Mouse (Mus musculus) lung, adult 2 months (tissue): ENCODE measurements at regions not wholly inside any gene's neighbourhood (a gene's known extent, or its start where the extent isn't known, plus 50 kb on each side); places are given as distances from the start of the nearest gene placed in this dataset.
"Not testable (repeated sequence)": the region's sequence is repeated elsewhere in the genome, so short reads cannot be mapped to it uniquely, and the experiment has no call there.

Source experiments
- DNase-seq: peaks from one replicate; pipeline ENCODE4 v3.0.0; 2022
- H3K4me1 ChIP-seq: fragments of 200-500 bp; 2 replicates; pipeline ENCODE4 v1.6.1; 2011; ENCODE audit warnings: low read length; ENCODE audit not compliant: control insufficient read depth, insufficient read depth
- H3K4me3 ChIP-seq: fragments of 200-500 bp; replicated peaks from 2 replicates; pipeline ENCODE3; 2011; ENCODE audit warnings: low read depth, mild to moderate bottlenecking, control low read depth, low read length; ENCODE audit errors: extremely low read depth
- CTCF ChIP-seq: fragments of 200-500 bp; IDR thresholded peaks from 2 replicates; pipeline ENCODE4 v1.5.1; 2011; ENCODE audit warnings: mild to moderate bottlenecking, low read length, control low read depth; ENCODE audit not compliant: insufficient read depth
- POLR2A ChIP-seq: fragments of 200-500 bp; IDR thresholded peaks from 2 replicates; pipeline ENCODE4 v1.6.1; 2011; ENCODE audit warnings: low read depth, mild to moderate bottlenecking, control low read depth, low read length, borderline replicate concordance; ENCODE audit errors: extremely low read depth
- WGBS: fragments of 180-500 bp; shearing (Covaris S2); methylation state at CpG from one replicate; pipeline ENCODE4 v1.1.7; 2018; 5-methylcytosine and 5-hydroxymethylcytosine counted together

- H3K4me1 ChIP-seq = no peaks in the 10 kb centered on the region
- TF ChIP-seq CTCF (no peak), POLR2A (no peak)
- H3K4me3 ChIP-seq = no peak overlapping the region
- WGBS = 83% methylated on average over 13 of the region's 13 CpGs
- no peak for DNase-seq
These were observed 54.0 kb upstream of the Cnep1r1 start for GRCm38 (mm10) chr8:88064414-88065110.

- not testable (repeated sequence) for DNase-seq, H3K4me3 ChIP-seq, H3K4me1 ChIP-seq
- 93% methylated on average over 1 of the region's 1 CpGs for WGBS
These were observed 59.5 kb upstream of the Cnep1r1 start for GRCm38 (mm10) chr8:88059107-88059506.

- Histone ChIP-seq H3K4me3 (no peak overlapping the region), H3K4me1 (no peaks in the 10 kb centered on the region)
- no peak for TF ChIP-seq POLR2A
- no peak for TF ChIP-seq CTCF
- no peak for DNase-seq
- WGBS = 76% methylated on average over 7 of the region's 7 CpGs
These were observed 60.8 kb upstream of the Cnep1r1 start for GRCm38 (mm10) chr8:88057686-88058234.

GRCm38 (mm10) chr8:88050651-88051050 is 67.9 kb upstream of the Cnep1r1 start:
- Histone ChIP-seq H3K4me1 (no peaks in the 10 kb centered on the region; the same call in 1 of the 2 replicates), H3K4me3 (no peak overlapping the region)
- DNase-seq = no peak
- no peak for TF ChIP-seq POLR2A
- no peak for TF ChIP-seq CTCF
- WGBS = 66% methylated on average over 10 of the region's 10 CpGs

- H3K4me1 ChIP-seq = peaks cover 2% of the 10 kb centered on the region; the same call in 1 of the 2 replicates
- WGBS = 47% methylated on average over 5 of the region's 5 CpGs
- TF ChIP-seq POLR2A (no peak), CTCF (no peak)
- DNase-seq = no peak
- no peak overlapping the region for H3K4me3 ChIP-seq
These were observed 69.5 kb upstream of the Cnep1r1 start for GRCm38 (mm10) chr8:88049091-88049490.

GRCm38 (mm10) chr8:88045995-88046394 is 72.6 kb upstream of the Cnep1r1 start:
- 60% methylated on average over 4 of the region's 4 CpGs for WGBS
- TF ChIP-seq POLR2A = no peak
- TF ChIP-seq CTCF = no peak
- H3K4me3 ChIP-seq = no peak overlapping the region
- no peak for DNase-seq
- peaks cover 2% of the 10 kb centered on the region; the same call in 1 of the 2 replicates for H3K4me1 ChIP-seq

- H3K4me1 ChIP-seq = no peaks in the 10 kb centered on the region
- no peak overlapping the region for H3K4me3 ChIP-seq
- TF ChIP-seq CTCF = no peak
- TF ChIP-seq POLR2A = no peak
- WGBS = 32% methylated on average over 6 of the region's 6 CpGs
- no peak for DNase-seq
These were observed 79.3 kb upstream of the Cnep1r1 start for GRCm38 (mm10) chr8:88039286-88039685.

GRCm38 (mm10) chr8:88037994-88038393 is 78.6 kb upstream of the Zfp423 start:
- no peak for DNase-seq
- H3K4me3 ChIP-seq = no peak overlapping the region
- no peaks in the 10 kb centered on the region for H3K4me1 ChIP-seq
- 60% methylated on average over 2 of the region's 2 CpGs for WGBS
- TF ChIP-seq POLR2A (no peak), CTCF (no peak)

GRCm38 (mm10) chr8:88033054-88033453 is 73.7 kb upstream of the Zfp423 start:
- DNase-seq = no peak
- Histone ChIP-seq H3K4me3 (no peak overlapping the region), H3K4me1 (no peaks in the 10 kb centered on the region)
- peak; percentile 59 for TF ChIP-seq CTCF
- no peak for TF ChIP-seq POLR2A
- WGBS = 69% methylated on average over 6 of the region's 6 CpGs

GRCm38 (mm10) chr8:88024496-88024895 is 65.1 kb upstream of the Zfp423 start:
- DNase-seq = no peak
- no peak for TF ChIP-seq CTCF
- TF ChIP-seq POLR2A = no peak
- Histone ChIP-seq H3K4me3 (no peak overlapping the region), H3K4me1 (no peaks in the 10 kb centered on the region)
- 79% methylated on average over 14 of the region's 14 CpGs for WGBS

- WGBS = 23% methylated on average over 5 of the region's 5 CpGs
- TF ChIP-seq CTCF (peak; percentile 9; the same call in 1 of the 2 replicates), POLR2A (no peak)
- DNase-seq = no peak
- H3K4me1 ChIP-seq = no peaks in the 10 kb centered on the region
- H3K4me3 ChIP-seq = no peak overlapping the region
These were observed 64.0 kb upstream of the Zfp423 start for GRCm38 (mm10) chr8:88023423-88023822.
